Comparison of ENCODE assay signal across 8 mouse cellular contexts in the genomic region with DNA sequence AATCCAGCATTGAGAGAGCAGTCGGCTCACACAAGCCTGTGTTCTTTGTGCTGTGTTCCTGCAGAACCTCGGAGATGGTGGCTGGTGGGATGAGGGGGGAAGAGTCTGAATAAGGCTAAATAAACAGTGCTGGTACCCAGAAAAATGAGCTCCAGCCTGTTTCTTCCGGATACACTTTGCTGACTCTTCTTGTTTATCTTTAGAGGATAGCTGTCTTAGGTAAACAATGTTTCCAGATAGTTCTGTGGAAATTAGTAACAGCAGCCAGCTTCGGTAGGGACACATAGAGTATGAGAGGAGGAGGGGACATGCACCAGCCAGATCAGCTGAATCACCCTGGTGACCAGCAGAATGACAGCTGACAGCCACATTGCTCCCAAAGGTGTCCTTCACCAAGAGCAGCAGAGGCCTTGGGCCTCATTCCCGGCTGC. TPM values are rescaled to one million over a fixed set of nuclear protein-coding genes. Genes with fewer than 3 reads are reported as not detected.
DNase-seq lines count a peak whose midpoint lies in the region; ATAC-seq lines count a peak whose summit lies in the region.
"Had no signal": no experiment of that assay in that cellular context is flagged by ENCODE, and none has a peak within 500 bp of the region (broad histone marks: within the 10 kb centered on the region; RNA-seq: fewer than 3 reads in every experiment).

No protein-coding gene starts in this region.

- no peaks in the 10 kb centered on the region; the same call in none of the 2 replicates for H3K4me1 ChIP-seq in hindbrain, embryonic 12.5 days
- 0 out of 2 replicates have a peak, but pooled peaks cover 7% of the 10 kb centered on the region for H3K4me1 ChIP-seq in hindbrain, embryonic 13.5 days (replicated peaks)
- no peaks in the 10 kb centered on the region for H3K4me1 ChIP-seq in midbrain, embryonic 11.5 days (ENCODE audit: control insufficient read depth, insufficient read depth, low read length)
- H3K4me1 ChIP-seq in midbrain, embryonic 10.5 days = peaks cover 20% of the 10 kb centered on the region
- no peaks in the 10 kb centered on the region; the same call in none of the 2 replicates for H3K4me1 ChIP-seq in embryonic facial prominence, embryonic 11.5 days (ENCODE audit: control insufficient read depth, insufficient read depth, low read length)
- H3K4me1 ChIP-seq in stomach, embryonic 16.5 days (ENCODE audit: control insufficient read depth, insufficient read depth, low read length) = peaks cover 26% of the 10 kb centered on the region

- H3K27me3 ChIP-seq in hindbrain, embryonic 12.5 days = no peaks in the 10 kb centered on the region
- no peaks in the 10 kb centered on the region for H3K27me3 ChIP-seq in hindbrain, embryonic 13.5 days
- H3K27me3 ChIP-seq in midbrain, embryonic 11.5 days (ENCODE audit: control insufficient read depth, insufficient read depth, low read length) = no peaks in the 10 kb centered on the region
- no peaks in the 10 kb centered on the region for H3K27me3 ChIP-seq in midbrain, embryonic 10.5 days (ENCODE audit: low read depth, poor library complexity, severe bottlenecking)
- no peaks in the 10 kb centered on the region for H3K27me3 ChIP-seq in embryonic facial prominence, embryonic 11.5 days (ENCODE audit: control insufficient read depth, insufficient read depth, low read length)
- no peaks in the 10 kb centered on the region for H3K27me3 ChIP-seq in stomach, embryonic 16.5 days (ENCODE audit: control insufficient read depth, insufficient read depth, low read length)
- H3K27me3 ChIP-seq: embryonic facial prominence, embryonic 15.5 days had no signal

- no peak overlapping the region for H3K9ac ChIP-seq in hindbrain, embryonic 12.5 days
- no peak overlapping the region for H3K9ac ChIP-seq in hindbrain, embryonic 13.5 days
- no peak overlapping the region for H3K9ac ChIP-seq in midbrain, embryonic 11.5 days (ENCODE audit: low read length)
- H3K9ac ChIP-seq in embryonic facial prominence, embryonic 11.5 days (replicated peaks; ENCODE audit: low read length) = no peak overlapping the region
- no peak overlapping the region for H3K9ac ChIP-seq in stomach, embryonic 16.5 days (ENCODE audit: low read length)
- H3K9ac ChIP-seq: embryonic facial prominence, embryonic 15.5 days had no signal

- no peak overlapping the region for H3K4me2 ChIP-seq in hindbrain, embryonic 12.5 days (replicated peaks)
- no peak overlapping the region for H3K4me2 ChIP-seq in hindbrain, embryonic 13.5 days
- H3K4me2 ChIP-seq in midbrain, embryonic 11.5 days = no peak overlapping the region
- no peak overlapping the region for H3K4me2 ChIP-seq in embryonic facial prominence, embryonic 11.5 days (ENCODE audit: low read depth, low read length)
- H3K4me2 ChIP-seq in stomach, embryonic 16.5 days (ENCODE audit: low read depth, low read length) = no peak overlapping the region
- H3K4me2 ChIP-seq: embryonic facial prominence, embryonic 15.5 days had no signal

- H3K4me3 ChIP-seq in hindbrain, embryonic 12.5 days = no peak overlapping the region
- no peak overlapping the region for H3K4me3 ChIP-seq in hindbrain, embryonic 13.5 days
- no peak overlapping the region for H3K4me3 ChIP-seq in midbrain, embryonic 11.5 days (ENCODE audit: low read depth, low read length)
- H3K4me3 ChIP-seq in midbrain, embryonic 10.5 days = no peak overlapping the region
- H3K4me3 ChIP-seq in embryonic facial prominence, embryonic 11.5 days (ENCODE audit: low read depth, low read length) = no peak overlapping the region
- no peak overlapping the region for H3K4me3 ChIP-seq in stomach, embryonic 16.5 days (replicated peaks; ENCODE audit: low read length)
- H3K4me3 ChIP-seq: embryonic facial prominence, embryonic 15.5 days had no signal

- H3K27ac ChIP-seq in hindbrain, embryonic 12.5 days = 0 out of 2 replicates have a peak overlapping the region, but pooled peaks have one; percentile 4
- no peak overlapping the region for H3K27ac ChIP-seq in hindbrain, embryonic 13.5 days
- no peak overlapping the region for H3K27ac ChIP-seq in midbrain, embryonic 11.5 days (ENCODE audit: low read depth, low read length)
- no peak overlapping the region for H3K27ac ChIP-seq in midbrain, embryonic 10.5 days (replicated peaks)
- no peak overlapping the region for H3K27ac ChIP-seq in embryonic facial prominence, embryonic 11.5 days (replicated peaks; ENCODE audit: low read depth, low read length)
- H3K27ac ChIP-seq in stomach, embryonic 16.5 days (ENCODE audit: low read length) = peak overlapping the region; percentile 25; the same call in 1 of the 2 replicates
- H3K27ac ChIP-seq: embryonic facial prominence, embryonic 15.5 days had no signal

- WGBS in hindbrain, embryonic 12.5 days = 33% methylated on average over 5 of the region's 5 CpGs
- 47% methylated on average over 5 of the region's 5 CpGs for WGBS in hindbrain, embryonic 13.5 days
- 38% methylated on average over 5 of the region's 5 CpGs for WGBS in midbrain, embryonic 11.5 days
- WGBS in midbrain, embryonic 10.5 days = 43% methylated on average over 5 of the region's 5 CpGs
- 23% methylated on average over 5 of the region's 5 CpGs for WGBS in embryonic facial prominence, embryonic 11.5 days
- 16% methylated on average over 5 of the region's 5 CpGs for WGBS in stomach, embryonic 16.5 days

- 0 out of 2 replicates have a peak, but pooled peaks cover 3% of the 10 kb centered on the region for H3K36me3 ChIP-seq in hindbrain, embryonic 12.5 days
- 0 out of 2 replicates have a peak, but pooled peaks cover 4% of the 10 kb centered on the region for H3K36me3 ChIP-seq in hindbrain, embryonic 13.5 days
- H3K36me3 ChIP-seq in midbrain, embryonic 11.5 days (ENCODE audit: control insufficient read depth, insufficient read depth, low read length) = no peaks in the 10 kb centered on the region; the same call in 1 of the 2 replicates
- peaks cover 23% of the 10 kb centered on the region for H3K36me3 ChIP-seq in midbrain, embryonic 10.5 days
- no peaks in the 10 kb centered on the region for H3K36me3 ChIP-seq in embryonic facial prominence, embryonic 11.5 days (replicated peaks; ENCODE audit: control insufficient read depth, insufficient read depth, low read depth, low read length)
- H3K36me3 ChIP-seq in stomach, embryonic 16.5 days (ENCODE audit: control insufficient read depth, insufficient read depth, low read length) = peaks cover 2% of the 10 kb centered on the region; the same call in 1 of the 2 replicates

- no peak for DNase-seq in midbrain, embryonic 11.5 days (ENCODE audit: low spot score, missing footprints)
- DNase-seq in midbrain, embryonic 10.5 days (ENCODE audit: low spot score) = no peak
- DNase-seq in embryonic facial prominence, embryonic 11.5 days (ENCODE audit: low spot score) = no peak
- no peak for DNase-seq in spleen, adult 18-20 months

- ATAC-seq in hindbrain, embryonic 12.5 days (ENCODE audit: low FRiP score) = no peak
- ATAC-seq in hindbrain, embryonic 13.5 days (ENCODE audit: low FRiP score) = no peak
- ATAC-seq in midbrain, embryonic 11.5 days (ENCODE audit: low FRiP score) = peak; percentile 61
- 0 out of 2 replicates have a peak, but pooled peaks have one; percentile 22 for ATAC-seq in embryonic facial prominence, embryonic 11.5 days (replicated peaks; ENCODE audit: insufficient number of reproducible peaks, low FRiP score, low TSS enrichment, low read depth)
- ATAC-seq in stomach, embryonic 16.5 days (ENCODE audit: insufficient read depth, low FRiP score) = no peak

- no peaks in the 10 kb centered on the region for H3K9me3 ChIP-seq in hindbrain, embryonic 12.5 days (replicated peaks)
- no peaks in the 10 kb centered on the region for H3K9me3 ChIP-seq in hindbrain, embryonic 13.5 days
- no peaks in the 10 kb centered on the region for H3K9me3 ChIP-seq in midbrain, embryonic 11.5 days (ENCODE audit: control insufficient read depth, low read length)
- no peaks in the 10 kb centered on the region for H3K9me3 ChIP-seq in midbrain, embryonic 10.5 days (replicated peaks)
- no peaks in the 10 kb centered on the region for H3K9me3 ChIP-seq in embryonic facial prominence, embryonic 11.5 days (replicated peaks; ENCODE audit: control insufficient read depth, low read length)
- H3K9me3 ChIP-seq in stomach, embryonic 16.5 days (replicated peaks; ENCODE audit: control insufficient read depth, low read length) = no peaks in the 10 kb centered on the region
- H3K9me3 ChIP-seq: embryonic facial prominence, embryonic 15.5 days had no signal

RNA-seq across cellular contexts. Expression of gene Itgav, which starts 16.4 kb away (rescaled TPM):
- 55.4 and 59.7 TPM in 2 replicates for polyA plus RNA-seq in hindbrain, embryonic 12.5 days (2016; fragmentation: Nextera tagmentation; extraction: Ambion mirVana)
- polyA plus RNA-seq in hindbrain, embryonic 13.5 days (2015; fragmentation: Nextera tagmentation; extraction: Ambion mirVana) = 20.1 and 27.2 TPM in 2 replicates
- polyA plus RNA-seq in midbrain, embryonic 11.5 days (2014; fragmentation: Nextera tagmentation; extraction: Ambion mirVana) = 40.5 and 41.7 TPM in 2 replicates
- polyA plus RNA-seq in midbrain, embryonic 10.5 days (2016; fragmentation: Nextera tagmentation; extraction: Ambion mirVana) = 28.8 and 29.2 TPM in 2 replicates
- 59.7 and 76.1 TPM in 2 replicates for polyA plus RNA-seq in embryonic facial prominence, embryonic 11.5 days (2014; fragmentation: Nextera tagmentation; extraction: Ambion mirVana)
- 76.8 and 77.2 TPM in 2 replicates for polyA plus RNA-seq in stomach, embryonic 16.5 days (2015; fragmentation: Nextera tagmentation; extraction: Ambion mirVana)

Comparison
In these comparisons a context has a peak if more than half of its experiments do, and no peak if none do; other contexts are left out.
1. H3K27ac ChIP-seq: peak in hindbrain, embryonic 12.5 days (single experiment) and stomach, embryonic 16.5 days (single experiment); none in hindbrain, embryonic 13.5 days (single experiment), midbrain, embryonic 11.5 days (single experiment), midbrain, embryonic 10.5 days (single experiment) and embryonic facial prominence, embryonic 11.5 days (single experiment).
2. ATAC-seq: peak in midbrain, embryonic 11.5 days (single experiment) and embryonic facial prominence, embryonic 11.5 days (single experiment); none in hindbrain, embryonic 12.5 days (single experiment), hindbrain, embryonic 13.5 days (single experiment) and stomach, embryonic 16.5 days (single experiment).